Mouse (Mus musculus): Measurements from ENCODE around the gene Fam126a. TPM values are rescaled to one million over a fixed set of nuclear protein-coding genes. Genes with fewer than 3 reads are reported as not detected.
A peak's percentile ranks its signal among the peaks of the same experiment; 100 is the strongest.
"Not testable (repeated sequence)": the region's sequence is repeated elsewhere in the genome, so short reads cannot be mapped to it uniquely, and the experiment has no call there.

Fam126a gene
- polyA plus RNA-seq, 1 experiment from 2014 or later = 33.9 TPM

DNA sequence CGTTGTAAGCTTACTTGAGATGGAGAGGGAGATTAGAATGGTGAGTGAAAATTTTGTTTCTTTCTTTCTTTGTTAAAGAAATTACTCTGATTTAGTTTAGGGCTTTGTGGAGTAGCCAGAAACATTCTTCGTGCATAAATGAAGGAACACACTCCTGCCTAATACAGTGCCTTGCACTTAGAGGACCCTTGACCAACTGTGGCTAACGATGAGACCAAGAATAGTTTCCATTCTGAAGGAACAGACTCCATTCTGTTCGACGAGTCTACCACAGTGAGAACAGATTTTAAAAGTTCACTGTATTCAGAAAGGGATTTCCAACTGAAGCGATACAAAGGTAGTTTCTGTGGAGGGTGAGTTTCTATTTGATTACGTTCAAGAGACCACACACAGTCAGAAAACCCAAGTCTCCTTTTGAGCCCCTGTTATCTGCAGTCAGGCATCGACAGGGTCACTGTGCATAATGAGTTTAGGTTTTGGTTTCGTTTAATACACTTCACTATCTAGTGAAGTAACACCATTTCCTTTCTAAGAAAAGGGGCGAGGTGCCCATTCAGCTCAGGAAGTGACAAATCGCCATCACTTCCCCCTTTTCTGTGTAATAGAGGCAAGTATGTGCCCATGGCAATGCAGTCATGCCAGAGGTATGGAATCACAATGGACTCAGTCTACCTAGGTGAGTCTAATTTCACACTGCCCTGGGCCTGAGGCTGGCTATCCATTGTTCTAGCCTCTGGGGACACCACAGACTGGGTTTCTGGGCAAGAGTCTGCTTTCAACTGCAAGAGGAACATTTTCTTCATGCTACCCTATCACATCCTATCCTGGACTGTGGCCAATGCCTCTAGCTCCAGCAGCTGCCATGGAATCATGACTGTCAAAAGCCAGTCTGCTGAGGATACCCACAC, 136.4 kb downstream of the Fam126a start:
- H3K36me3 ChIP-seq = no peaks in the 10 kb centered on the region
- H3K4me1 ChIP-seq = 0 out of 2 replicates have a peak, but pooled peaks cover 2% of the 10 kb centered on the region
- H3K4me2 ChIP-seq = peak overlapping the region; percentile 6; the same call in 1 of the 2 replicates
- H3K9me3 ChIP-seq = no peaks in the 10 kb centered on the region
- no peak overlapping the region for H3K27ac ChIP-seq (replicated peaks)
- no peak overlapping the region for H3K4me3 ChIP-seq
- WGBS = 60% methylated on average over 11 of the region's 11 CpGs
- H3K27me3 ChIP-seq (replicated peaks) = no peaks in the 10 kb centered on the region
- ATAC-seq (ENCODE audit: extremely low read depth, insufficient number of reproducible peaks, low FRiP score, low TSS enrichment) = no peak
- no peak overlapping the region for H3K9ac ChIP-seq

DNA sequence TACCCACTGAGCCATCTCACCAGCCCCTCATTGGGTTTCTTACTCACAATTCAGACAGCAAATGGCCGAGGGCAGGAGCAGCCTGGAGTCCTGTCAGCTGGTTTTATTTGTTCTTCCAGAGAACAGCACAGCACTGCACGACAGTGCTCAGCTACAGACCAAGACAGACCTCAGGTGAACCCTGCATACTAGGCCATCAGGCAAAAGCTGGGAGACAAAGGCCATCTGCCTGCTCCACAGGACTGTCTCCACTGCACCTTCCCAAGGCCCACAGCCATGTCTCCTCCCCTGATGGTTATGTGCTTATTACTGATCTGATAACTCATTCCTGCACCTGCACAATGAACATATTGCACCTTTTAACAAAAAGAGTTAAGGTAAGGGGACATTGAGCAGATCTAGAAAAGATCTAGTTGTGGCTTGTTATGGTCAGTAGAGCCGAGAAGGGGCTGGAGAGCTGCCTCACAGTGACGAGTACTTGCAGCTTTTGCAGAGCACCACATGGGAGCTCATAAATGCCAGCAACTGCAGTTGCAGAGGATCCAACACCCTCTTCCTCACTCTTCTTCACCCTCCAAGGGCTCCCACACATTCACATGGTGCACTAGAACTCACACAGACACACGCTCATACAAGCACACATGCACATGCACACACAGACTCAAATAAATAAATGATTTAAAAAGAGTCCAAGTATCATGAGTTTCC, 137.2 kb downstream of the Fam126a start:
- ATAC-seq (ENCODE audit: extremely low read depth, insufficient number of reproducible peaks, low FRiP score, low TSS enrichment) = no peak
- H3K27ac ChIP-seq (replicated peaks) = no peak overlapping the region
- H3K9ac ChIP-seq = no peak overlapping the region
- WGBS = 79% methylated on average over 5 of the region's 5 CpGs
- 0 out of 2 replicates have a peak, but pooled peaks cover 2% of the 10 kb centered on the region for H3K4me1 ChIP-seq
- H3K9me3 ChIP-seq = no peaks in the 10 kb centered on the region
- no peak overlapping the region for H3K4me2 ChIP-seq
- no peaks in the 10 kb centered on the region for H3K27me3 ChIP-seq (replicated peaks)
- no peaks in the 10 kb centered on the region for H3K36me3 ChIP-seq
- H3K4me3 ChIP-seq = no peak overlapping the region

GRCm38 (mm10) chr5:23890734-23891133, 139.8 kb downstream of the Fam126a start:
- Histone ChIP-seq H3K36me3 (no peaks in the 10 kb centered on the region), H3K9me3 (no peaks in the 10 kb centered on the region), H3K4me2 (no peak overlapping the region), H3K27me3 (replicated peaks) (no peaks in the 10 kb centered on the region), H3K27ac (replicated peaks) (no peak overlapping the region), H3K4me1 (0 out of 2 replicates have a peak, but pooled peaks cover 2% of the 10 kb centered on the region), H3K9ac (no peak overlapping the region), H3K4me3 (no peak overlapping the region)
- ATAC-seq (ENCODE audit: extremely low read depth, insufficient number of reproducible peaks, low FRiP score, low TSS enrichment) = no peak
- WGBS = 39% methylated on average over 10 of the region's 10 CpGs

- H3K36me3 ChIP-seq = no peaks in the 10 kb centered on the region
- WGBS = 74% methylated on average over 4 of the region's 4 CpGs
- H3K9me3 ChIP-seq = no peaks in the 10 kb centered on the region
- ATAC-seq (ENCODE audit: extremely low read depth, insufficient number of reproducible peaks, low FRiP score, low TSS enrichment) = no peak
- H3K4me3 ChIP-seq = no peak overlapping the region
- H3K9ac ChIP-seq = no peak overlapping the region
- no peak overlapping the region for H3K4me2 ChIP-seq
- H3K4me1 ChIP-seq = 0 out of 2 replicates have a peak, but pooled peaks cover 3% of the 10 kb centered on the region
- H3K27me3 ChIP-seq (replicated peaks) = no peaks in the 10 kb centered on the region
- H3K27ac ChIP-seq (replicated peaks) = no peak overlapping the region
Measured at GRCm38 (mm10) chr5:23889461-23889860, 141.0 kb downstream of the Fam126a start.

DNA sequence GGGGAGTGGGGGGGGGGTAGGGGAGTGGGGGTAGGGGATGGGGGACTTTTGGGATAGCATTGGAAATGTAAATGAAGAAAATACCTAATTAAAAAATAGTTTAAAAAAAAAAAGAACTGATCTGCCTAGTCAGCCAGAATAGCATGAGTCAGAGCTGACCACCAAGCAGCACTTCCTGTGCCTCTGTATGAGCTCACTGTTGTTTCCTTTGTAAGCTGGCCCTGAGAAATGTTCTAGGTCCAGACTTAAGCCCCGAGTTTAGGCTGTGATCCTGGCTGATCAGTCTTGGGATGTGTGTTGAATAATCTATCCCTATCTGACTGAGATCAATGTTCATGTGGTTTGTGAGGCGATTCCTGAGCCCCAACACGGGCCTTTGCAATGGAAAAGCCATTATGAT, 143.4 kb downstream of the Fam126a start:
- no peaks in the 10 kb centered on the region for H3K36me3 ChIP-seq
- no peaks in the 10 kb centered on the region for H3K27me3 ChIP-seq (replicated peaks)
- H3K4me2 ChIP-seq = no peak overlapping the region
- H3K27ac ChIP-seq (replicated peaks) = no peak overlapping the region
- H3K9ac ChIP-seq = no peak overlapping the region
- 57% methylated on average over 3 of the region's 3 CpGs for WGBS
- 0 out of 2 replicates have a peak, but pooled peaks cover 5% of the 10 kb centered on the region for H3K4me1 ChIP-seq
- no peaks in the 10 kb centered on the region for H3K9me3 ChIP-seq
- H3K4me3 ChIP-seq = no peak overlapping the region
- ATAC-seq (ENCODE audit: extremely low read depth, insufficient number of reproducible peaks, low FRiP score, low TSS enrichment) = no peak

- H3K4me3 ChIP-seq = peak overlapping the region; percentile 26
- peak overlapping the region; percentile 62 for H3K9ac ChIP-seq
- H3K9me3 ChIP-seq = no peaks in the 10 kb centered on the region
- peak overlapping the region; percentile 56 for H3K4me2 ChIP-seq
- ATAC-seq (ENCODE audit: extremely low read depth, insufficient number of reproducible peaks, low FRiP score, low TSS enrichment) = no peak
- WGBS = 33% methylated on average over 5 of the region's 5 CpGs
- H3K27me3 ChIP-seq (replicated peaks) = no peaks in the 10 kb centered on the region
- peaks cover 49% of the 10 kb centered on the region for H3K4me1 ChIP-seq
- no peaks in the 10 kb centered on the region for H3K36me3 ChIP-seq
- peak overlapping the region; percentile 80 for H3K27ac ChIP-seq (replicated peaks)
Measured at GRCm38 (mm10) chr5:23874457-23874856, 156.0 kb downstream of the Fam126a start.

DNA sequence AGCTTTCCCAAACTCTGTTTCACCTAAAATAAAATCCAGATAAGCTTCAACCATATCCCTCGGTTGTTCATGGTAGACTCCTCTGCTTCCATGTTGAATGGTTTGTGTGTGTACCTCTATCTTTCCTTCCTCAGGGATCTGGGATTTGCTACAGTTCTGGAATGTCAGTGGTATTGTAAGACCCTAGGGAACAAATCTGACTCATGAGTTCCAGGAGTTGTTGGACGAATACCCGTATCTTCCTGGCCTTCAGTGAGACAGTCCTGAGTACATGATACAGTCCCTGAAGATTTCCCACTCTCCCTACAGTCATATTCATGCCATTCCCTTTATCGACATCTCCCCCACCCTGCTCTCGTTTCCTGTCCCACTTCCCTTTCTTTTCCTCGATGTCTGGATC, 157.9 kb downstream of the Fam126a start:
- no peaks in the 10 kb centered on the region for H3K36me3 ChIP-seq
- no peak overlapping the region for H3K9ac ChIP-seq
- ATAC-seq (ENCODE audit: extremely low read depth, insufficient number of reproducible peaks, low FRiP score, low TSS enrichment) = no peak
- H3K4me3 ChIP-seq = no peak overlapping the region
- peaks cover 44% of the 10 kb centered on the region for H3K4me1 ChIP-seq
- H3K9me3 ChIP-seq = no peaks in the 10 kb centered on the region
- 58% methylated on average over 6 of the region's 6 CpGs for WGBS
- no peaks in the 10 kb centered on the region for H3K27me3 ChIP-seq (replicated peaks)
- H3K4me2 ChIP-seq = no peak overlapping the region
- no peak overlapping the region for H3K27ac ChIP-seq (replicated peaks)

- not testable (repeated sequence) for H3K27ac ChIP-seq (replicated peaks); H3K4me2 ChIP-seq; ATAC-seq (ENCODE audit: extremely low read depth, insufficient number of reproducible peaks, low FRiP score, low TSS enrichment); H3K9me3 ChIP-seq; H3K27me3 ChIP-seq (replicated peaks); H3K4me3 ChIP-seq; H3K9ac ChIP-seq; H3K36me3 ChIP-seq
- 79% methylated on average over 2 of the region's 2 CpGs for WGBS
- H3K4me1 ChIP-seq = peaks cover 38% of the 10 kb centered on the region
Measured at GRCm38 (mm10) chr5:23871323-23871722, 159.2 kb downstream of the Fam126a start.

DNA sequence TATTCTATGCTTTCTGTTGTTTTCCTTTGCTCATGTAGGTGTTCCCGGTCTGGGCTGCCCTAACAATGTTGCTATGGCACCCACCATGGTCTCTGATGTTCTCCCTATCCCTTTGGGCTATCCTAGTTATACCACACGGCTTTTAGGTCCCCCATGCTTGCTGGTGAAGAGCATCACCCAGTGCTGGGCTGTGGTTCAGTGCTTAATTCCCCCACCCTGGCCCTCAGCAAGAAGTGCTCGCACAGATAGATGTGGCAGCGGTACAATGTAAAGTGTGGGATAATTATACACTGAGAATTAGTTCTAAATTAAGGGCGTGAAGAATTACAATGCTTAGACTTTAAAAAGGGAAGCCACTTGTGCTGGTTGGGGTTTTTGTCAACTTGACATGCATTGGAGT, 164.5 kb downstream of the Fam126a start:
- 85% methylated on average over 5 of the region's 5 CpGs for WGBS
- Histone ChIP-seq H3K36me3 (peaks cover 2% of the 10 kb centered on the region), H3K9ac (no peak overlapping the region), H3K4me3 (no peak overlapping the region), H3K9me3 (no peaks in the 10 kb centered on the region), H3K27me3 (replicated peaks) (no peaks in the 10 kb centered on the region), H3K4me1 (peaks cover 27% of the 10 kb centered on the region), H3K27ac (replicated peaks) (no peak overlapping the region), H3K4me2 (no peak overlapping the region)
- ATAC-seq (ENCODE audit: extremely low read depth, insufficient number of reproducible peaks, low FRiP score, low TSS enrichment) = no peak
